Mouse (Mus musculus) cortical plate, adult 2 months (tissue): Measurements from ENCODE around the gene Tbc1d22a. TPM values are rescaled to one million over a fixed set of nuclear protein-coding genes. Genes with fewer than 3 reads are reported as not detected.

Source experiments
- H3K27ac ChIP-seq: fragments of 200-500 bp; 2 replicates; pipeline ENCODE4 v1.5.1; 2012; ENCODE audit warnings: low read length, control low read depth, inconsistent platforms; ENCODE audit not compliant: insufficient read depth
- H3K4me1 ChIP-seq: fragments of 200-500 bp; 2 replicates; pipeline ENCODE4 v1.6.1; 2011; ENCODE audit warnings: low read length; ENCODE audit not compliant: control insufficient read depth, insufficient read depth
- H3K4me3 ChIP-seq: fragments of 200-500 bp; 2 replicates; pipeline ENCODE4 v1.5.1; 2011; ENCODE audit warnings: mild to moderate bottlenecking, low read length, control low read depth; ENCODE audit not compliant: insufficient read depth
- CTCF ChIP-seq: fragments of 200-500 bp; IDR thresholded peaks from 2 replicates; pipeline ENCODE4 v1.5.1; 2011; ENCODE audit warnings: mild to moderate bottlenecking, control low read depth, low read length; ENCODE audit not compliant: insufficient read depth; ENCODE audit errors: extremely low read depth
- POLR2A ChIP-seq: fragments of 200-500 bp; IDR thresholded peaks from 2 replicates; pipeline ENCODE4 v1.6.1; 2011; ENCODE audit warnings: mild to moderate bottlenecking, low read length, control low read depth; ENCODE audit not compliant: insufficient read depth; ENCODE audit errors: extremely low read depth
- polyA plus RNA-seq: library from polyadenylated mRNA; depleted of rRNA; stranded (reverse); fragments of >200 nt; gene quantifications from 2 replicates; pipeline ENCODE4 v1.2.3, GENCODE M21; 2012

Gene Tbc1d22a
- polyA plus RNA-seq, 1 experiment = 33.9 TPM

GRCm38 (mm10) chr15:86329911-86330310, 115.7 kb downstream of the Tbc1d22a start:
- no peak overlapping the region for H3K4me3 ChIP-seq
- no peak overlapping the region for H3K27ac ChIP-seq
- H3K4me1 ChIP-seq = no peaks in the 10 kb centered on the region
- no peak for TF ChIP-seq CTCF
- no peak for TF ChIP-seq POLR2A

- TF ChIP-seq POLR2A (no peak), CTCF (no peak)
- H3K27ac ChIP-seq = no peak overlapping the region
- H3K4me3 ChIP-seq = no peak overlapping the region
- no peaks in the 10 kb centered on the region for H3K4me1 ChIP-seq
These were observed 116.2 kb downstream of the Tbc1d22a start for GRCm38 (mm10) chr15:86330454-86330853.

- Histone ChIP-seq H3K4me1 (no peaks in the 10 kb centered on the region), H3K4me3 (no peak overlapping the region), H3K27ac (no peak overlapping the region)
- TF ChIP-seq CTCF = no peak
- TF ChIP-seq POLR2A = no peak
These were observed 117.4 kb downstream of the Tbc1d22a start for GRCm38 (mm10) chr15:86331501-86332245.

- Histone ChIP-seq H3K4me3 (no peak overlapping the region), H3K4me1 (no peaks in the 10 kb centered on the region), H3K27ac (no peak overlapping the region)
- TF ChIP-seq CTCF (no peak), POLR2A (no peak)
These were observed 118.9 kb downstream of the Tbc1d22a start for GRCm38 (mm10) chr15:86333176-86333575.

GRCm38 (mm10) chr15:86333606-86334005, 119.3 kb downstream of the Tbc1d22a start:
- TF ChIP-seq POLR2A (no peak), CTCF (no peak)

GRCm38 (mm10) chr15:86334276-86334675, 120.0 kb downstream of the Tbc1d22a start:
- Histone ChIP-seq H3K4me3 (no peak overlapping the region), H3K27ac (no peak overlapping the region), H3K4me1 (no peaks in the 10 kb centered on the region)
- TF ChIP-seq CTCF = no peak

More at GRCm38 (mm10) chr15:86333606-86334005, 119.3 kb downstream of the Tbc1d22a start:
- Histone ChIP-seq H3K4me3 (no peak overlapping the region), H3K27ac (no peak overlapping the region), H3K4me1 (no peaks in the 10 kb centered on the region)

GRCm38 (mm10) chr15:86334745-86335144, 120.5 kb downstream of the Tbc1d22a start:
- Histone ChIP-seq H3K27ac (no peak overlapping the region), H3K4me3 (no peak overlapping the region), H3K4me1 (no peaks in the 10 kb centered on the region)
- TF ChIP-seq POLR2A (no peak), CTCF (no peak)

- H3K4me3 ChIP-seq = no peak overlapping the region
- TF ChIP-seq POLR2A (no peak), CTCF (no peak)
- H3K27ac ChIP-seq = no peak overlapping the region
- no peaks in the 10 kb centered on the region for H3K4me1 ChIP-seq
These were observed 121.5 kb downstream of the Tbc1d22a start for GRCm38 (mm10) chr15:86335781-86336180.

- Histone ChIP-seq H3K4me1 (no peaks in the 10 kb centered on the region), H3K27ac (no peak overlapping the region), H3K4me3 (no peak overlapping the region)
- TF ChIP-seq CTCF (no peak), POLR2A (no peak)
These were observed 123.5 kb downstream of the Tbc1d22a start for GRCm38 (mm10) chr15:86337726-86338125.

- Histone ChIP-seq H3K27ac (no peak overlapping the region), H3K4me1 (peaks cover 3% of the 10 kb centered on the region), H3K4me3 (no peak overlapping the region)
- TF ChIP-seq CTCF (no peak), POLR2A (no peak)
These were observed 125.5 kb downstream of the Tbc1d22a start for GRCm38 (mm10) chr15:86339736-86340135.
